Mouse (Mus musculus): ENCODE results near the gene Mcm5.
A peak's percentile ranks its signal among the peaks of the same experiment; 100 is the strongest.

Gene Mcm5

DNA sequence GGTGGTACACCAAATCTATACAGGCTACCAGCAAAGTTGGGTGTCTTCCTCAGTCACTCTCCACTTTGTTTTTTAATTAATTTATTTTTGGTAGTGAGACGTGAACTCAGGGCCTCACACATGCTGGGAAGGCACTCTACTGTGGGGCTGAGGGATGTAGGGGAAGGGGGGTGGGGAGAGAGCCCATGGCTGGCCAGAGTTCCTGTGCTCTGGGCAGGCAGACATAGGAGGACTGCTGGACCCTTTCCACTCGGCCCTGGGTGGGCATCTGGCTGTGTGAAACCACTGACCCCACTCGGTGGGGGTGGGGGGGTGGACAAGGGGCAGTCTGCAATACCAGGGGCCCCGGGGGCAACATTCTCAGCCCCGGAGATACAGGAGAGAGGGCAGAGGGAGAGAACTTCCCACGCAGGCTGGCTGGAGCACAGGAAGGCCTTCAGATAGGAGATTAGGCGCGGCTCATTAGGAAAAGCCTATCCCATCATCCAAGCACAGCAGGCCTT, 5.9 kb upstream of the Mcm5 start:
- no peak for DNase-seq

DNA sequence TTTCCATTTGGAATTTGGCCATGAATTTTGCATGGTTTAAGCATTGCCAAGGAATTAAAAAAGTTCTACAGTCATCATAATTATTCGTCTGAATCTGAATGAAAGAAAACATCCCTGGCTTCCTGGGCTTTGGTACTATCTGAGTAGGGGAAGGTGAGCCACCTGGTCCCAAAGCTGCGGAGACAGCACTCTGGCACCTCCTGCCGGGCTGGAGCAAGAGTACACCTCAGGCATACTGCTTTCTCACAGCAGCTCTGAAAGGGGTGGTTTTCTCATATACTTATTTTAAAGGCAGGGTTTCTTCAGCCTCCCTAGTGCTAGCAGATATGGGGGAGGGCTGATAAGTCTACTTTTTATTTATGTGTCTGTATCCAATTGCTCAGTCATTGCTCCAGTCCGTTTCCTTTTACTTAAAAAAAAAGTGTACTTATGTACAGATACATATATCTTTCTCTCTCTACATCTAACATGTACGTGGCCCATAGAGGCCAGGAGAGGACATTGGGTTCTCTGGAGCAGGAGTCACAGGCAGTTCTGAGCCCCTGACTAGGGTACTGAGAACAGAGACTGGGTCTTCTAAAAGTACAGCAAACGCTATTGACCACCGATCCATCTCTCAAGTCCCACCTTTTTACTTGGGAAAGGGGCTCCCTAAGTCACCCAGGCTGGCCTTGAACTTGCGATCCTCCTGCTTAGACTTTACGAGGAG, 688 bp upstream of the Mcm5 start:
- DNase-seq: peak; percentile 62 to 69

DNA sequence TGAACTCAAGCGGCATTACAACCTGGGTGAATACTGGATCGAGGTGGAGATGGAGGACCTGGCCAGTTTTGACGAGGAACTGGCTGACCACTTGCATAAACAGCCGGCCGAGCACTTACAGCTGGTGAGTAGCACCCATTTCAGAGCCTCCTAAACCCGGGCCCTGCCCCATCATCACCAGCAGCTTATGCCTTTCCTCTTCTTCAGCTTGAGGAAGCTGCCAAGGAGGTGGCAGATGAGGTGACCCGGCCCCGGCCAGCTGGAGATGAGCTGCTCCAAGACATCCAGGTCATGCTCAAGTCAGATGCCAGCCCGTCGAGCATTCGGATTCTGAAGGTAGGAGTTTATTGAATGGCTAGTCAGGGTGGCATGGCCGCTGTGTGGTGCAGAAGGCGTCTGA, 724 bp downstream of the Mcm5 start:
- peak in 1 of 2 experiments; percentile 14 for DNase-seq

DNA sequence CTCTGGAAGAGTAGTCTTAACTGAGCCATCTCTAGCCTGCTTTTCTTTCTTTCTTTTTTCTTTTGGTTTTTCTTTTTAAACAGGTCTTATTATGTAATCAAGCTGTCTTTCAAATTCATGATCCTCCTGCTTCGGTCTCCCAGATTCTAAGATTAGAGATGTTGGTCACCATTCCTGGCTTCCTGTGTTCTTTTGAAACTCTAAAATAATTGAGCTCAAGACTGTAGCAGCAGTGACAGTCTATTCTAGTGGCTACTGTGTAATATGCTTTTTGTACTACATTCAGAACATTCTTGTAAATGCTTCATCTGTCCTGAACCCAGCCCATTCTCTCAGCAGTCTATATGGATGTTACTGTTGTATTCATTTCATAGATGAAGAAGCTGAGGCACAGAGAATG, 9.1 kb downstream of the Mcm5 start:
- no peak for DNase-seq

DNA sequence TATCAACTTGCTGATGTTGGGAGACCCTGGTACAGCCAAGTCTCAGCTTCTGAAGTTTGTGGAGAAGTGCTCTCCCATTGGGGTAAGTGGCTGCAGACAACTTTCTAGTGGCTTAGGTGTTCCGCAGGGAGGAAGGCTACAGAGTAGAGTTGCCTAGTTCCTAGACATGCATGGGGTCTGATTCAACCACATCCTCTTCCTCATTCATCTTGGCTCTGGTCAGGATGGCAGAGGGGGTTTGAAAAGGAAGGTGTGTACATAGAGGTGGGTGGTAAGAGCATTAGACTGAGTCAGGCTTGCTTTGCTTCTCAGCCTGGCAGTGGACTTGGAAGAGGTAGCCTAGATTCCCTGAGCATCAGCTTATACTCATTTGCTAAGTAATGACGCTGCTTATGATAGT, 9.9 kb downstream of the Mcm5 start:
- no peak for DNase-seq

DNA sequence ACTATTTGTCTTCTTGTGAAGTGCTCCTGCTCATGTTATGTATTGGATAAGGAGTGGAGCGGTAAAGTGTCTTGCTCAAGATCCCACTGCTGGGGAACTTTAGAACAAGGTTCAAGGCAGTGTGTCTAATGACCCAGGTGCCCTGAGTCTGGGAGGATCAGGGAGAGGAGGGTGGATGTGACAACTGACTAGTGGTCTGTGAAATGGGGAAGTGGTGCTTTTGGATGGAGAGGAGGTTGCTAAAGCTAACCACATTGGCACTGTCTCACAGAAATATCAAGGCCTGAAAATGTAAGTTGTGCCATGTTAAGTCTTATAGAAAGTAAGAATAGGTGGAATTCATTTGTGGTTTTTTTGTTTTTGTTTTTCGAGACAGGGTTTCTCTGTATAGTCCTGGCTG, 10.4 kb downstream of the Mcm5 start:
- DNase-seq: no peak

DNA sequence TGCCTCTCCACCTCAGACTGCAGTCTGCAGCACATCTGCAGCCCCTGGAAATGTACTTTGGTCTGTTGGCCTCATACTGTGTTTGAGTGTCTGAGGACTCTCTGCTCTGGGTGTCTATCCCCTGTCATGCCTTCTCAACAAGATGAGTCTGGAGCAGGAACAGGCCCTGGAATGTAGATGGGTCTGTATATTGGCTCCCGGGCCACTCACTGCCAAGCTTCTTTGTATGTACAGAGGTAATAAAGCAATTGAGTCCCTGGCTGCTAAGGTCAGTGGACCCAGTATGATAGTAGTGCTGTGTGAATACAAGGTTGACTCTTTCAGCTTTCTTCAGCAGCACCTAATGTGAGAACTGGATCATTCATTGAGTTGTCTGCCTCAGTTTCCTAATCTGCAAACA, 18.0 kb downstream of the Mcm5 start:
- no peak for DNase-seq

DNA sequence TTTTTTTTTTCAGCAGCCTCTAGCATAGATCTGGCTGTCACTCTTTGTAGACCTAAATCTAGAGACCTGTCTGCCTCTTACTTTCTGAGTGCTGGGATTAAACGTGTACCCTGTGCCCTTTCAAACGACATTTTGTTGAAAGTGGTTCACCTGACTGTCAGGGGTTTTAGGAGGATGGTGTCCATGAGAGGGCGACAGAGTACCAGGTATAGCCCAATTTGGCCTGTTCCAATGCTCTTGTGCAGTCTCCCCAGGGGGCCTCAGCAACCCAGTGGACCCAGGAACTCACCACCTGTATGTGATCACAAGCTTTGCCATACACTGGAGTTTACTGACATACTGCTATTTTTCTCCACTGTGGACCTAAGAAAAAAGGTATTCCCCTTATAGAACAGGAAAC, 23.1 kb downstream of the Mcm5 start:
- DNase-seq: no peak

DNA sequence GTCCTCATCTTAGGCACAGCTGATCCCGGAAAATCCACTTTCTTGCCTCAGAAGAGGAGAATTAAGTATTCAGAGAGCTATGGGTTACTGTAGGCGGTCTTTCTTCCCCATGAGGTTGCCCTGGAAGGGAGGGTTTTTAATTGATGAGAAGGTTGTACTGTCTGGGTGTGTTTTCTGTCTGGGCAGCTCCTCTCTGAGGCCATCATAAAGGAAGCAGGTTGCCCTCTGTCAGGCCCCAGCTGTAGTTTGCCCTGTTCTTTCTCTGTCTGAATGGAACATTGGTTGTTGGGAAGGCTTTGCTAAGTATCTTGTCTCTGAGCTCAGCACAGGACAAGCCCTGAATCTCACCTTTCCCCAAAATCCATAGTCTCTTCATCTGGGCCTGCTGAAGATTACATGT, 24.0 kb downstream of the Mcm5 start:
- no peak for DNase-seq

DNA sequence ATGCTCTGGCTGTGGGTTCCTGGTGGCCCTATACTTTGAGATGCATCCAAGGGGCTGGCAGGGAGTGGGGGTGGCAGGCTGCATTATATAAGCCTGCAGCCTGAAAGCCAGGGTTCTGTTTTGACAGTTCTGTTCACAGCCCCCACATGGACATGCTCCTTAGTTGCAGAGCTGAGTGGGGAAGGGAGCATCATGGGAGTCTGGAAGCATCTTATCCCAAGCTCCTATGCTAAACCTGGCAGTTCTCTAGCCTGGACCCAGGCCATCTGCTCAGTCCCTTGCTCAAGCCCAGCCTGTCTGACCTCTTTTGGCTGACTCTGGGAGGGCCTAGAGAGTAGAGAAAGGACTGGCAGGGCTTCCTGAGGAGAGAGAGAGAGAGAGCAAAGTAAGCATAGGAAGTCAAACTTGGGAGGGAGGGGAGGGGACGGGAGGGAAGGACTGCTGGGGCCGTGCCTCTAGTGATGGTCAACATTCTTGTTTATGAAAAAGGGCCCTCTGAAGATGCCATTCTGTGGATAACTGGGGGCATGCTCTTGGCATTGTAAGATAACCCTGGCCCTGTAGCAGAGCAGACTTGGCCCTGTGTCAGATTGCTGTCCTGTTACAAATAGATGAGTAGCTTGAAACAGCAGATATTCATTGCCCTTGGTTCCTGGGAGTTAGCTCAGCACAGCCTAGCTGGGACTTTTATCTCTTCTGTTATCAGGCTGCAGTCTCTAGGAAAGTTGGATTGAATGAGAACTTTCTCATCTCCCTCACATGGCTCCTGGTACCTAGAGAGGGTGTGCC, 25.4 kb downstream of the Mcm5 start:
- DNase-seq: no peak

DNA sequence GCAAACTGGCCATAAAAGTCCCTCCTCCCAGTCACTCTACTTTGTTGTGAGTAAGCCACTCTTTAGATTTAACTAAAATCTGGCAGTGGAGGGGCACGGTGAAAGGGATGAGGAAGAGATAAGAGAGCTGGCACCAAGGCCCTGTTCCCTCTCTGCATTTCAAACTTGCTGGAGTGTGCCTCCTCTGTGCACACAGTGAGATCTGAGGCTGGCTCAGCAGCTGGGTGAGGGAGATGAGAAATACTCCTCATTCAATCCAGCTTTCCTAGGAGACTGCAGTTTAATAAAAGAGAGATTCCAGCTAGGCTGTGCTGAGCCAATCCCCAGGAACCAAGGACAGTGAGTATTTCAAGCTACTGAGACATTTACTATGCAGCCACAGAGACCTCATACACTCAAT, 26.4 kb downstream of the Mcm5 start:
- DNase-seq: no peak

DNA sequence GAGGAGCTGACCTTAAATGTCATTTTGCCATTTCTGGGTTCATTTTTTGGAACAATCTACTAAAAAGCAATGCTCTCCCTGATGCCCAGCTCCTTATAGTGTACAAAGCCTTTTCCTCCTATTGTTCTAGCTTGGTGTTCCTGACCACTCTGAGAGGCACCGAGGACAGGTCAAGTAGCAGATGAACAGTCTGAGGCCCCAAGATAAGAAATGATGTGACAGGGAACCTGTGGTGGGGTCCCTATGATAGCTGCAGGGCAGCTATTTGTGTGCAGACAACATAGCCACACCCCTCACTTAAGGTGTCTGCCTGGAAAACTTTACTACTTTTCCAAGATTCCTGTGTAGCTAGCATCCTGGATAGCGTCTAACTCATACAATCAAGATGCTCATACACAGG, 26.9 kb downstream of the Mcm5 start:
- DNase-seq: no peak

DNA sequence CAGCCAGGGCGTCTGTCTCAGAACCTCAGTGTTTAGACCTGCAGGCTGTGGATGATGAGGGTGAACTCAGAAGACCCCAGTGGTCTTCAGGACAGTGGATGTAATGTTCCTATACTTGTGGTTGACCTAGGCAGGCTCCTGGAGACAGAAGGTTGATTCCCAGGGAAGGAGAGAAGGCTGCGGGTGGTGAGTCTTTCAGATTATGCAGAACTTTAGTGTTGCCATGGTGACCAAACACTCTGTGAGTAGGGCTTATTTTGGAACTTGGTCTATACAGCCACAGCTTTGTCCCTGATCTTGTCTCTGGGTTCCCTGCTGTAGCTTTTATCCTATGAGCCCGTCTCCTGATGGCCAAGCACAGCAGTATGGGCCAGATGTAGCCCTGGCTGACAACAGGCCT, 28.2 kb downstream of the Mcm5 start:
- DNase-seq: no peak

DNA sequence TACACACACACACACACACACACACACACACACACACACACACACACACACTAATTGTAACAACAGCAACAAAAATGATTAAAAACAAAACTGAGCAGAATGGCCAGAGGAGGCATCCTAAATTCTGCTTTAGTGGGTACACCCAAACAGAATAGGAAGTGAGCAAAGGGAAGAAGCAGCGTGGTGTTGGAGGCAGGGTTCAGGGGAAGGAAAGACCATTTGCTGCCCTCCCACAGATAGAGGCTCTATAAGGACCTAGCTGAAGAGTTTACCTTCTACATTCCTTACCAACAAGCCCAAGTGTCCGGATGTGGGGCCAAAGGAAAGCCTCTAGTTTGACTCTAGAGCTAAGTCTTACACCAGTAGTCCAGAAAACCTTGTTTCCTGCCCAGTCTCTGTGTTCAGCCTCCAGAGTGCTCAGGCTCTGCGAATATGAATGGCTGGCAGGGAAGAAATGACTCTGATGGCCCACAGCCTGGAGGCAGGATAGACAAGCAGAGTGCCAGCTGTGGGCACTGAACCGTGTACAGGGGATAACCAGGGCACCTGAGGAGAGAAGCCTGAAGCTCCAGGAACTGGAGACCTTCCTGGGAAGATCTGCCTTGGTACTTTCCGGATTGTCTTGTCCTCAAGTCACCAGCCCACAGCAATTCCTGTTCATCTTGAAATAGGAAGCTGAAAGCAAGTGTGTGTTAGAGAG, 41.7 kb downstream of the Mcm5 start:
- DNase-seq: no peak

DNA sequence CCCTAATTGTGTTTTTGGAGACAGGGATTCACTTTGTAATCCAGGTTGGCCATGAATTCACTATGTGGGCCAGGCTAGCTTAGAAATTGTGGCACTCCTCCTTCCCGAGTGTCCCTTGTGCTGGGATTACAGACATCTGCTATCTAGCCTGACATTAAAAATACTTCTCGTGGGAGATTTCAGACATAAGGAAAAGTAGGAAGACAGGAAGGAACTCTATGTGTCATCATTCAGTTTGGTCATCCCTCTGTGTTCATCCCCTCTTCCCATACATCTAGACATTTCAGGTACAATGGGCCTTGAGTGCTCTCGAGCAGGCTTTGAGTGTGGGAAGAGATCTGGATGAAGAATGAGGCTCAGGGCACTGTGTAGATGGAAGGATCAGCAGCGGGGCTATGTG, 42.4 kb downstream of the Mcm5 start:
- DNase-seq: no peak

DNA sequence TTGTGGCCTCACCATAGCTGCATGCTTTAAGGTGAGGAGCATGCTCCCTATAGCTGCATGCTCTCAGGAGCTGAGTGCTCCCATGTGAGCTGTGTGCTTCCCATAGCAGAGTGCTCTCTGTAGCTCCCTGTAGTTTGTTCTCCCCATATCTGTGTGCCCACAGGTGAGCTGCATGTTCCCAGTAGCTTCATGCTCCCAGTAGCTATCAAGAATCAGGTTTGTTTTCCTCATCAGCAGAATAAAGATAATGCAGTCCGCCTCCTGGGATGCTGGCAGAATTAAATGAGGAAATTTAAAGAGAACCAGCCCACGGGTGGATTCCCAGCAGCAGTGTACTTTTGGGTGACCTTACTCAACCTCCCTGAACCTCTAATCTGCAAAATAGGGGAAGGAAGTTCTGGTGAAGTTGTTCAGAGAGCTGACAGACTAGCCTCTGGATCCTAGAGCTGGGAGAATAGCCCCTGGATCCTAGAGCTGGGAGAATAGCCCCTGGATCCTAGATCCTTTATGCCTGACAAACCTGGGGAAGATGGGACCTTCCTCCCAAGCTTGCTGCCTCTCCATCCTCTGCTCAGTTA, 43.2 kb downstream of the Mcm5 start:
- no peak for DNase-seq

DNA sequence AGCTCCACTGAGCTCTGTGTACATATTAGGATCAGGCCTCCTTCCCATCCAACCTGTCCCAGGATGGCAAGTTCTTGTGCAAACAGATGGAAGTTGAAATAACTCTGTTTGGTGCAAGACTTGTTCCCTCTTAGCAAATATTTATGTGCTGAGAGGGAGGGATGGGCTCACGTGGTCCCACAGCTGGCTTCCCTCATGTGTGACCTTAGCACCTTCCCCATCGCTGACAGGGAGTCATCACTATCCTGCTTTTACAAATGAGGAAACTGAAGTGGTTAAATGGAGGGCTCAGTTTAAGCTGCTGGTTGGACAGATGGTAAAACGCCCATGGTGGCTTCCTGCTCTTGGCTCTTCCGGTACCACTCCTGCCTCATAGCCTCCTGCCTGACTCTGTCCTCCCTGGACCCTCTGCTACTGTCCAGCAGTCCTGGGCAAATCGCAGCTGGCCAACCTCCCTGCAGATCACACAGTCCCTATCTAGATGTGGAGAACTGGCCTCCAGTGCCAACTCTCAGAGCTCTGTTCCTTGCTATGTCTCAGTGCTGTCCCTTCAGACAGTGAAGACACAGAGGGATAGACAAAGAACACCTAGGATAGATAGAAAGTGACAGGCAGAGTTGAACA, 45.6 kb downstream of the Mcm5 start:
- DNase-seq: no peak

DNA sequence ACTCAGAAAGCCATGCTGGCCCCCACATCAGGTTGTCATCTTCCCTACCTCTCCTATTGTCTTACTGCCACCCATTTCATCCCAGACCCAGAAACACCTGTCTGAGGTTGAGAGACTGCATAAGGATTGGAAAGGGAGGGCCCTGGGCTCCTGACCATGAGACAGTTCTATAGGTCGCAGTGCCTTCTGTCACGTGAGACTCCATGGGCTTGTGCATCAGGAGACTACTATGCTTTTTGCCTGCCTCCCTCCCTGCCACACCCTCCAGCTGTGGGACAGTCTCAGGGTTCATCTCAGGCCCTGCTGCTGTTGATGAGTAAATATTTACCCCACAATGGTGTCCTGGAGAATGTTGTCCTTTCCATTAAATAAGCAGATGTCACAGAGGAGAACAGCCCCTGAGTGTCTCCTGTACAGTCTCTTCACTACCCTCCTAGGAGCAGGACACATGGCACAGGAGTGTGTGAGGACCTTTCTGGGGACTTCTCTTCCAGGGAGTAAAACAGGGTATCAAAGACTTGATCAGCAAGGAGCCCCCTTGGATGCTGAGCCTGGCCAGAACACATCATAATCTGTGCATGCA, 46.5 kb downstream of the Mcm5 start:
- DNase-seq: no peak

DNA sequence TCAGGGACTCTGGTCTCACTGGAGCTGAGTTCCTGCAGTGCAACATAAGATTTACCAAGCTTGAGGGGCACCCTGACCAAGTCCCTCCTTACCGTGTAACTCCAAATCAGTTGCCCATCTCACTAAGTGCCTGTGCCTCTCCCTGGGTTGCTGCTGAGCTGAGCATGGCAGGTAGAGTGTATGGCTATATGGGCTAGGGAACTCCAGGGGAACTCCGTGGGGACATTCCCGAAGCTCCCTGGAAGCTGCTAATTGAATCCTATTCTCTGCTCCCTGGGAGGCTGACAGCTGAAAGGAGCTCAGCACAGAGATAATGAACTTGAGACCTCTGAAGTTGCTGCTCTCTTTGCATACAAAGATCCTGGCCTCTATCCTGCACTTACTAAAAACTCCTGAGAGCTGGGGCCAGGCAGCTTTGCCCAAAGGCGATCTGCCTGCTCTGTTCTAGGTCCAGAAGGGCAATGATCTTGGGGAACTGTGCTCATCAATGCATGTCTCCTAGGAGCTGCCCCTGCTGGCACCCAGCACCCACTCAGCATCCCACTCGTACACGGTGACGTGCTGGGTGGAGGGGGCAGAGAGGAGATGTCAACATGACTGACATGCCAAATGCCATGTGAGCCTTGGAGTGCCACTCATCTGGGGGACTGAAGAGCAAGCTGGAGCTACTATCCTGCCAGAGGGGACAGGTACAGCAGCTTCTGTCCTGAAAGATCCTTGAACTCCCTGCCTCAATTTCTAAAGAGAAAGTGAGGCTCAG, 48.3 kb downstream of the Mcm5 start:
- no peak for DNase-seq

DNA sequence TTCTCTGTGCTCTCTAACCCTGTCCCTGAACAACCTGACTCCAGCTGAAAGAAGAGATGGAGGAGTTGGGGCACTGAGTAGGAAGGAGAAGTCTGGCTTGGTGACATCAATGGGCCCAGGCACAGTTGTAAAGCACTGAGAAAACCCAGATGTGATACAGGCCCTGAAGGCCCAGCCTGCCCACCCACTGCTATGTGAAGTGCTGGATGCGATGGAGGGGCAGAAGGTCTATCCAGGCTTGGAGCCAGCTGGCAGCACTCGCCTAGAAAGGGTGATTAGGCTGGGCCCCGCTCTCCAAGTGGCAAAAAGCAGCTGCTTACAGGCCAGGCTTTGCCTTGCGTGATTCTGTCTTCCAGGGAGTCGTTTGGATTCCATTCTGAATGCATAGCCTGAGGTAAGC, 60.0 kb downstream of the Mcm5 start:
- no peak for DNase-seq

DNA sequence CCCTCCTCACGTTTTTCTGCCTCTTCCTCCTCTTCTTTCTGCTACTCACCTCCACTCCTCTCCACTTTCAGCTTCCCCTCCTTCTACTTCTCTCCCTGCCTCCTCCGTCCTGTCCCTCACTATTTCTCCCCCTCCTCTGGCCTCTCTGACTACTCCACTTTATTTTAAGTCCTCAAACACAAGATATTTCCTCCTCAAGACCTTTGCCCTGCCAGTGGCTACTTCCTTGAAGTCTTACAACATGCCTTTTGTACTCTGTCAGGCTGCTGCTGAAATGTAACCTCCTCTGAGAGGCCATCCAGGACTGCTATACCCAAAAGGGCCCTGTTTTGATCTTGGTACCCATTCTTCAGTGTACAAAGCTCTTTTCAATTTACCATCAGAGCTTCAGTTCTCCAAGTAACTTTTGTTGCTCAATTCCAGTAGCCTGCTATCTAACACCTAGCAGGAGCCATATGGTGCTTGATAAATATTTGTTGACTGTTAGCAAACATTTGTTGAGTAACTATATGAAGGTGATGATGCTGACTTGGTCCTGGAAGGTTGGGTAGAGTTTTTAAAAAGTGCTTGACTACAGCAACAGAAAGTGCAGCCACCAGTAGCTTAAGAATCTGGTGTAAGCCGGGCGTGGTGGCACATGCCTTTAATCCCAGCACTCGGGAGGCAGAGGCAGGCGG, 62.8 kb downstream of the Mcm5 start:
- DNase-seq: no peak

Data from thymus, adult 18-20 months (tissue).